Mouse (Mus musculus) embryonic facial prominence, embryonic 14.5 days (tissue): Measurements from ENCODE around the gene Pramef6. TPM values are rescaled to one million over a fixed set of nuclear protein-coding genes. Genes with fewer than 3 reads are reported as not detected.
"Not testable (repeated sequence)": the region's sequence is repeated elsewhere in the genome, so short reads cannot be mapped to it uniquely, and the experiment has no call there.

ENCODE experiments used
- ATAC-seq: fragments of 200-750 bp; cut with Nextera tagmentation; 2 replicates; pipeline ENCODE4 v1.8.0; 2017; ENCODE audit warnings: low read depth, moderate number of reproducible peaks, moderate TSS enrichment
- DNase-seq: peaks from one replicate; pipeline ENCODE4 v3.0.0-alpha.2; 2015; ENCODE audit warnings: low spot score
- H3K27ac ChIP-seq: fragments of 300-500 bp; sonication (generic); replicated peaks from 2 replicates; pipeline ENCODE4 v1.5.1; 2014; ENCODE audit warnings: low read depth, mild to moderate bottlenecking, low read length, moderate library complexity
- H3K27me3 ChIP-seq: fragments of 300-500 bp; sonication (generic); replicated peaks from 2 replicates; pipeline ENCODE4 v1.6.1; 2014; ENCODE audit warnings: low read length; ENCODE audit not compliant: control insufficient read depth, insufficient read depth
- H3K36me3 ChIP-seq: fragments of 300-500 bp; sonication (generic); 2 replicates; pipeline ENCODE4 v1.6.1; 2014; ENCODE audit warnings: low read length, mixed read lengths; ENCODE audit not compliant: control insufficient read depth, insufficient read depth
- H3K4me1 ChIP-seq: fragments of 300-500 bp; sonication (generic); 2 replicates; pipeline ENCODE4 v1.6.1; 2014; ENCODE audit warnings: antibody characterized with exemption, low read length; ENCODE audit not compliant: control insufficient read depth, insufficient read depth
- H3K4me2 ChIP-seq: fragments of 300-500 bp; sonication (generic); 2 replicates; pipeline ENCODE4 v1.6.1; 2014; ENCODE audit warnings: low read depth, mild to moderate bottlenecking, low read length, moderate library complexity, mixed read lengths
- H3K4me3 ChIP-seq: fragments of 300-500 bp; sonication (generic); 2 replicates; pipeline ENCODE4 v1.5.1; 2014; ENCODE audit warnings: low read depth, mild to moderate bottlenecking, low read length
- H3K9ac ChIP-seq: fragments of 300-500 bp; sonication (generic); 2 replicates; pipeline ENCODE4 v1.6.1; 2014; ENCODE audit warnings: low read depth, mild to moderate bottlenecking, low read length, moderate library complexity, mixed read lengths
- H3K9me3 ChIP-seq: fragments of 300-500 bp; sonication (generic); 2 replicates; pipeline ENCODE4 v1.6.1; 2016; ENCODE audit warnings: low read length; ENCODE audit not compliant: control insufficient read depth
- WGBS: fragments of 180-500 bp; shearing (Covaris S2); extraction: QIAGEN DNeasy Blood & Tissue Kit; methylation state at CpG from one replicate; pipeline ENCODE4 v1.1.7; 2014; 5-methylcytosine and 5-hydroxymethylcytosine counted together
- polyA plus RNA-seq: library from polyadenylated mRNA; unstranded; fragments of >200 nt; fragmentation: Nextera tagmentation; extraction: Ambion mirVana; gene quantifications from 2 replicates; pipeline ENCODE4 v1.2.1, GENCODE M21; 2014

Pramef6 gene
- polyA plus RNA-seq: not detected in 2 replicates

GRCm38 (mm10) chr4:143900280-143900679 is at the start of gene Pramef6:
TSS of gene Pramef6 (minus strand) at chr4:143900380.
- not testable (repeated sequence) for ATAC-seq, H3K4me2 ChIP-seq, H3K27ac ChIP-seq, H3K4me3 ChIP-seq, H3K9me3 ChIP-seq, DNase-seq, H3K27me3 ChIP-seq, H3K4me1 ChIP-seq, H3K9ac ChIP-seq, H3K36me3 ChIP-seq
- WGBS: 84% methylated on average over 1 of the region's 1 CpGs

- not testable (repeated sequence) for H3K9ac ChIP-seq, H3K4me1 ChIP-seq, H3K27ac ChIP-seq, H3K4me3 ChIP-seq, H3K27me3 ChIP-seq, ATAC-seq, DNase-seq, H3K36me3 ChIP-seq, H3K4me2 ChIP-seq
- 81% methylated on average over 3 of the region's 3 CpGs for WGBS
- peaks cover 14% of the 10 kb centered on the region for H3K9me3 ChIP-seq
Measured at GRCm38 (mm10) chr4:143894406-143894805, 5.8 kb downstream of the Pramef6 start.

- 75% methylated on average over 1 of the region's 1 CpGs for WGBS
- not testable (repeated sequence) for H3K9me3 ChIP-seq, H3K36me3 ChIP-seq, ATAC-seq, H3K27me3 ChIP-seq, H3K4me2 ChIP-seq, DNase-seq, H3K27ac ChIP-seq, H3K9ac ChIP-seq, H3K4me3 ChIP-seq, H3K4me1 ChIP-seq
Measured at GRCm38 (mm10) chr4:143882371-143882770, 17.8 kb downstream of the Pramef6 start.

GRCm38 (mm10) chr4:143846197-143846596 is 54.0 kb downstream of the Pramef6 start, which contains the start of gene Gm13103:
TSS of gene Gm13103 (plus strand) at chr4:143846497.
- not testable (repeated sequence) for H3K27ac ChIP-seq, H3K27me3 ChIP-seq, ATAC-seq

More at GRCm38 (mm10) chr4:143846197-143846596, 54.0 kb downstream of the Pramef6 start, which contains the start of gene Gm13103:
- DNase-seq, H3K9ac ChIP-seq, H3K4me1 ChIP-seq, H3K36me3 ChIP-seq, H3K9me3 ChIP-seq, H3K4me3 ChIP-seq, H3K4me2 ChIP-seq: not testable (repeated sequence)

Other genes with a start within 250 kb of the Pramef6 start
- not detected in 2 replicates for gene Gm13088, start 243.1 kb downstream of the Pramef6 start, polyA plus RNA-seq
- not detected in 2 replicates for gene Gm13089, start 197.7 kb downstream of the Pramef6 start, polyA plus RNA-seq
- not detected in 2 replicates for gene Gm13078, start 180.9 kb downstream of the Pramef6 start, polyA plus RNA-seq
- not detected in 2 replicates for gene Gm13023, start 111.0 kb downstream of the Pramef6 start, polyA plus RNA-seq
- gene Gm13084, start 84.3 kb downstream of the Pramef6 start, polyA plus RNA-seq: not detected in 2 replicates
- gene Gm13103, start 53.9 kb downstream of the Pramef6 start, polyA plus RNA-seq: not detected in 2 replicates
- not detected in 2 replicates for gene Pramef25, start 50.6 kb upstream of the Pramef6 start, polyA plus RNA-seq
- gene Gm13101, start 66.6 kb upstream of the Pramef6 start, polyA plus RNA-seq: not detected in 2 replicates
- gene Pramef17, start 94.0 kb upstream of the Pramef6 start, polyA plus RNA-seq: not detected in 2 replicates
- gene Pramel4, start 158.7 kb upstream of the Pramef6 start, polyA plus RNA-seq: not detected in 2 replicates
- not detected in 2 replicates for gene Gm13102, start 206.1 kb upstream of the Pramef6 start, polyA plus RNA-seq